Mouse (Mus musculus): Measurements from ENCODE around the gene Lrrc55. TPM values are rescaled to one million over a fixed set of nuclear protein-coding genes. Genes with fewer than 3 reads are reported as not detected.

Lrrc55 gene
- polyA plus RNA-seq, 1 experiment from 2014 or later, result 0.75 TPM

DNA sequence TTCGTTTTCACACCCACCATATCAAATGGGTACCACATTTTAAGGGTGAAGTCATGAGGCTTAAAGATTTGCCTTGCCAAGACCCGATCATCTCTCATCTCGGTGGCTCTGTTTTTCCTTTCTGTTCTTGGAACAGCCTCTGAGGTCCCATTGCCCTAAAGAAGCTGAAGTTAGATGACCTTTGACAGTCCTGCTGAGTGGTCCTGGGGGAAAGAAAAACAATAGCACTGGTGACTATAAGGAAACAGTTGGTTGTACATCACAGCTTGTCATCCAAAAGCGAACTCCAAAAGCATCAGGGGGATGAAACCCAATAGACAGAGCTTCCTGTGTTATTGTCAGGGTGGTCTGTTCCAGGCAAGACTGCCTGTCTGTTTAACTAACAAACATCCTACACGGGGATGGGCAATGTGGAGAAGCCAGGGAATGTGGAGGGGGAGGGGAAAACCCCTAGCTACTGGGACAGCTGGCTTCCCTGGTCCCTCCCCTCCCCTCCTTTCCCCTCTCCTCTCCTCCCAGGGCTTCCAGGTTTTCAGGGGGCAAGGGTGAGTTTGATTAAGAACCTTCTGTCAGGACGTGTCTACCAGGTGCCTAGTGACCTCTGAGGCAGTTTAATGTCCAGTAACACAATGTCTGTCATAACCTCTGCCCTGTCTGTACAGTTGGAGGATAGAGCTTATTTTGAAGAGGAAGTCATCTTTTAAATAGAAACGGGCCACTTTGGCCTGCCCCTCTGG is 33.5 kb downstream of the Lrrc55 start:
- ATAC-seq (ENCODE audit: low FRiP score, low read depth), result no peak
- Histone ChIP-seq H3K4me1 (peaks cover 5% of the 10 kb centered on the region; the same call in 1 of the 2 replicates), H3K4me3 (no peak overlapping the region), H3K9ac (no peak overlapping the region), H3K27me3 (no peaks in the 10 kb centered on the region), H3K4me2 (replicated peaks) (no peak overlapping the region), H3K9me3 (no peaks in the 10 kb centered on the region), H3K27ac (no peak overlapping the region), H3K36me3 (no peaks in the 10 kb centered on the region)
- WGBS, result 32% methylated on average over 7 of the region's 7 CpGs

DNA sequence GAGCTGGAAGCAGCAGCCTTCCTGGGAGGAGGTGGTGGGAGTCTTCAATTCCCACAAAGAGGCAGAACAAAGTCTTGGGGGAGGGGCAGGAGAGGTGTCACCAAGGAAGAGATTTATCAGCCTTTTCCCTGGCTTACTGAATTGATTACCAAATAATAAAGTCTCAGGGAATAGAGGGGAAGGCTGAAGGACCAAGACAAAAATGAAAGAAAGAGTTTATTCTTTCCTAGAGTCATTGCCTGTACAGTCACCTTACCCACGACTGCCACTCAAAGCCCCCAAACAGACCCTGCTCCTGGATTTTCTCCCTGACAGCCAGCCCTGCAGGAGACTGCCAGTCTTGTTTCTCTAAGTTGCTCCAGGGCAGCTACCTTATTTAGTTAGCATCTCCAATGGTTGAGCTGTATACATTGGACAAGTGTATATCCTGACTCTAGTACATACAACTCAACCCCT is 35.3 kb downstream of the Lrrc55 start:
- 22% methylated on average over 1 of the region's 1 CpGs for WGBS
- Histone ChIP-seq H3K27ac (no peak overlapping the region), H3K4me1 (peaks cover 5% of the 10 kb centered on the region; the same call in 1 of the 2 replicates), H3K9ac (no peak overlapping the region), H3K4me2 (replicated peaks) (no peak overlapping the region), H3K36me3 (no peaks in the 10 kb centered on the region), H3K27me3 (no peaks in the 10 kb centered on the region), H3K4me3 (no peak overlapping the region), H3K9me3 (no peaks in the 10 kb centered on the region)
- ATAC-seq (ENCODE audit: low FRiP score, low read depth), result no peak

DNA sequence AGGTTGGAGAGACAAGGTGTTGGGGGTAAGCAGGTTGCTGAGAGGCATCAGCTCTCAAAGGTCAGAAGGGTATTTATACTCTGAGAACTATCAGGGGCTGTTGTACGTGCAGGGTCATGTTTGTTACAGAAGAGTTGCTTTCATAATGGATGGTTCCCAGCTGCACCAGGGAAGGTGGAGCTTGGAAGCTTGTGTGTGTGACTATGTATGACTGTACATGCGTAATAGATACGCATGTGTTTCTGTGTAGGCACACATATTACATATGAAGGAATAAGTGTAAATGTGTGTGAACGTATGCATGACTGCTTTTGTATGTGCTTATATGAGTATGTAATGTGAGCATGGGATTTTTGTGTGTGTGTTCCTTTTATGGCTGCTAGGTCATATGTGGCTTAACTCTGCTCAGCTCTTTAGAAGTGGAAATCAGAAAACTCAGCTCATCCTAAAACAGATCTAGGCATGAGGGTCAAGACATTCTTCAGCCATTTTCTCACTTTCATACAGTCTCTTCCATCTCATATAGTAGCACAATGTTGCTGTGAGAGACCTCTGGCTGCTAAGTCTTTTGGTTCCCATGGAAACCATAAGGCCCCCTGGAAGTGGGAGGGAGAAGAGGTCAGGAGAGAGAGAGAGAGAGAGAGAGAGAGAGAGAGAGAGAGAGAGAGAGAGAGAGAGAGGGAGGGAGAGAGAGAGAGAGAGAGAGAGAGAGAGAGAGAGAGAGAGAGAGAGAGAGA is 35.9 kb downstream of the Lrrc55 start:
- 66% methylated on average over 4 of the region's 4 CpGs for WGBS
- no peaks in the 10 kb centered on the region for H3K27me3 ChIP-seq
- no peak; the same call in 1 of the 2 replicates for ATAC-seq (ENCODE audit: low FRiP score, low read depth)
- H3K4me1 ChIP-seq, result peaks cover 5% of the 10 kb centered on the region; the same call in 1 of the 2 replicates
- no peaks in the 10 kb centered on the region for H3K9me3 ChIP-seq
- H3K36me3 ChIP-seq, result no peaks in the 10 kb centered on the region
- H3K9ac ChIP-seq, result no peak overlapping the region
- H3K27ac ChIP-seq, result no peak overlapping the region
- H3K4me3 ChIP-seq, result no peak overlapping the region
- H3K4me2 ChIP-seq (replicated peaks), result no peak overlapping the region

DNA sequence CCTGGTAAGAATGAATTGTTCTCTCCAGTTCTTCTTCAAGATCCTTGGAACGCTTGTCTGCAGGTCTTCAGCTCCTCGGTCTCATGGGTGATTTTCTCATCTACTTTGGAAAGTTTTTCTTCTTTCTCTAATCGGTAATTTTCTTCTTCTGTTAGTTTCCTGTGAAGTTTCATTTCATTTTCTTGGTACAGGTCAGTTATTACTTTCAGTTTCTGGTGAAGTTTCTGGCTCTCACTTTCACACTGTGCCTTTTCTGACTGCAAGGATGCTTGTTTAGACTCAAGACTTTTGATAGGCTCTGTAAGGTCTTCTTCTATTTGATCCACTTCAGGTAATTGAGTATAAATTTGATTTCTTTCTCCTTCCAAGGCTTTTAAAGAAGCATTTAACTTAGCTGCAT is 39.6 kb downstream of the Lrrc55 start:
- Histone ChIP-seq H3K36me3 (no peaks in the 10 kb centered on the region), H3K4me3 (no peak overlapping the region), H3K9ac (no peak overlapping the region), H3K4me2 (replicated peaks) (no peak overlapping the region), H3K9me3 (no peaks in the 10 kb centered on the region), H3K4me1 (peaks cover 5% of the 10 kb centered on the region; the same call in 1 of the 2 replicates), H3K27me3 (no peaks in the 10 kb centered on the region), H3K27ac (no peak overlapping the region)
- WGBS, result 89% methylated on average over 3 of the region's 3 CpGs
- ATAC-seq (ENCODE audit: low FRiP score, low read depth), result no peak

DNA sequence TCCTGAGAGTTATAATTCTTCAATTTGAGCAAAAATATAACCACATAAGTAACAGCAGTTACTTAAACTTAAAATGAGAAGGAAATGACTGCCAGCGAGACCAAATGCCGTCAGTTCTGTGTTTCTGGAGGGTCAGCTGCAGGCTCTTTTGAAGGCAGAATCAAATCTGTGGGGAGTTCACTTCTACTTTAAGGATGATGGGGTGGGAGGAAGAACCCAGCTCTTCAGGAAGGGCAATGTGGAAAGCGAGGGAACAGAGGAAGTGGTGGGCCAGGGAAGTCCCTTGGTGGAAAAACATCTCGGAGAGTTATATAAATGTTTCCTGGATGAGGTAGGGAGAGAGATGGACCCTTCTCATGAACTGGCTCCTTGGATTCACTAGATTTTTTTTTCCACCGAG is 40.9 kb downstream of the Lrrc55 start:
- ATAC-seq (ENCODE audit: low FRiP score, low read depth), result no peak
- WGBS, result 85% methylated on average over 5 of the region's 5 CpGs
- H3K27ac ChIP-seq, result no peak overlapping the region
- H3K4me1 ChIP-seq, result no peaks in the 10 kb centered on the region
- H3K4me3 ChIP-seq, result no peak overlapping the region
- H3K4me2 ChIP-seq (replicated peaks), result no peak overlapping the region
- H3K27me3 ChIP-seq, result no peaks in the 10 kb centered on the region
- H3K36me3 ChIP-seq, result no peaks in the 10 kb centered on the region
- H3K9me3 ChIP-seq, result no peaks in the 10 kb centered on the region
- no peak overlapping the region for H3K9ac ChIP-seq

DNA sequence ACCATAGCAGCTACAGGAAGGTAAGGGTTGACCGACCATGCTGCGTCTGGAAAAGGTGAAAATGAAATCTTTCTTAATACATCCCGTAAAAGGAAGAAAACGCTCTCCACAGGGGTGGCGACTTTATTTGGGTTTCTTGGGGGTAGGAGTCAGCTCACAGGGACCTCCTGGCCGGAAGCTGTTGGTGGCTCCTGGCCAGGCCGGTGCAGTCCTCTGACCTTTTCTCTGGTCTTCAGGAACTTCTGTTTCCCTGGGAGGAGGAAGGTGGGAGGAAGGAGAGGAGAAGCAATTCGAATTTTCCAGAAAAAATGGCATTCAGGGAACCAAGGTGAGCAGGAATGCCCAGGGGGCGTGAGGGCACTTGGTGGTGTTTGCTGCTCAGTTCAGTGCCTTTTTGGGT is 41.7 kb downstream of the Lrrc55 start:
- no peaks in the 10 kb centered on the region for H3K4me1 ChIP-seq
- no peaks in the 10 kb centered on the region for H3K27me3 ChIP-seq
- H3K9ac ChIP-seq, result no peak overlapping the region
- no peak overlapping the region for H3K4me2 ChIP-seq (replicated peaks)
- H3K36me3 ChIP-seq, result no peaks in the 10 kb centered on the region
- H3K4me3 ChIP-seq, result no peak overlapping the region
- WGBS, result 80% methylated on average over 9 of the region's 9 CpGs
- ATAC-seq (ENCODE audit: low FRiP score, low read depth), result no peak
- no peaks in the 10 kb centered on the region for H3K9me3 ChIP-seq
- no peak overlapping the region for H3K27ac ChIP-seq

DNA sequence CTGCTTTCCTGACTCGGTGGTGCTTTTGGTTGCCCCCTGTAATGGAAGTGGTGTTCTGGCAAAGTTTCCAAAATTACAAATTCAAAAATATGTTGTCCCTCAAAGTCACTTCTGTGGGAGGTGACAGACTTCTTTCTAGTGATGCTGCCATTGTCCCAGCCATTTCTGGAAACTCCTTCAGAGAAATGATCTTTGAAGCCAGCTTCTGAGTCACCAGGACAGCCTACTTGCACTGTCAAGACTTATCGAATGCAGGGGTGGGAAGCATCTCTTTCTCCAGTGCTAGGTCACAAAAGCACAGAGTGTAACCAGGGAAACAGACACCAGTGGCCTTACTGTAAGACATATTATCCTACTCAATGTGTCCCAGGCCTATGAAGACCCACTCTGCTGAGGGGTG is 45.8 kb downstream of the Lrrc55 start:
- 81% methylated on average over 2 of the region's 2 CpGs for WGBS
- H3K27ac ChIP-seq, result no peak overlapping the region
- H3K36me3 ChIP-seq, result no peaks in the 10 kb centered on the region
- no peaks in the 10 kb centered on the region for H3K4me1 ChIP-seq
- no peaks in the 10 kb centered on the region for H3K9me3 ChIP-seq
- H3K9ac ChIP-seq, result no peak overlapping the region
- ATAC-seq (ENCODE audit: low FRiP score, low read depth), result no peak
- H3K27me3 ChIP-seq, result no peaks in the 10 kb centered on the region
- no peak overlapping the region for H3K4me3 ChIP-seq
- H3K4me2 ChIP-seq (replicated peaks), result no peak overlapping the region

DNA sequence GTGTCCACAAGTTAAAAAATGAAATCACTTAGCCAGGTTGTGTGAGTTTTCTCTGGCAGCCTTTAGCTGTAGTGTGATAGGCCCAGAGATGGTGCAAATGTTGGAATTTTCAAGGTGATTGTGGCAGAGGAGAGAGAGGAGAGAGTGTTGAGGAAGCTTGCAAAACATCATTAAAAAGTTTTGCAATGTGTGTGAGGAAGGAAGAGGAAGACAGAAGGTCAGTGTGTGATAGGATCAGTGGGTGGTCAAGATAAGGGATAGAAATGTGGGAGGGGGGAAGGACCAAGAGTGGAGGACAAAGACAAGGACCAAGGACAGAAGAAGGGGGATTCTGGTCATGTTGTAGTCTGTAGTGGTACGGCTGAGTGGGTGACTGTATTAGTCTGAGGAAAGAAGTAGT is 46.6 kb downstream of the Lrrc55 start:
- H3K4me1 ChIP-seq, result no peaks in the 10 kb centered on the region
- no peak overlapping the region for H3K9ac ChIP-seq
- no peak overlapping the region for H3K4me2 ChIP-seq (replicated peaks)
- ATAC-seq (ENCODE audit: low FRiP score, low read depth), result no peak
- H3K4me3 ChIP-seq, result no peak overlapping the region
- H3K27me3 ChIP-seq, result no peaks in the 10 kb centered on the region
- H3K9me3 ChIP-seq, result no peaks in the 10 kb centered on the region
- 72% methylated on average over 1 of the region's 1 CpGs for WGBS
- no peaks in the 10 kb centered on the region for H3K36me3 ChIP-seq
- H3K27ac ChIP-seq, result no peak overlapping the region

DNA sequence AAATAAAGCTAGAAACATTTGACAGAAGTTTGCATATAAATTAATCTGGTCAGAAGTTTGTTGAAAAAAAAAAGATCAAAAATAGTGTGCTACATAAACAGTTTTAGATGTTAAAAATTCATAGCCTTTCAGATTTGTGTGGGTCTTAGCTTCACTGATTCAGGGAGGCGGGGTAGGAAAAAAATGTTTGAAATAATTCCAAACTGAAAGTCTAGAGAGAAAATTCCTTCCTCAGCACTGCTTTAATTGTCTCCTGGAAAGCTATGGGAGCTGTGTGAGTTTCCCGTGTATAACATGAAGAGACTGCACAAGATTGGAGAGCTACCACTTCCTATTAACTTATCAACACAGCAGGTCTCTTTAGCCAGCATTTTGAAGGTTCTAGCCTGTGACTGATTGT is 49.5 kb downstream of the Lrrc55 start:
- H3K27me3 ChIP-seq, result no peaks in the 10 kb centered on the region

DNA sequence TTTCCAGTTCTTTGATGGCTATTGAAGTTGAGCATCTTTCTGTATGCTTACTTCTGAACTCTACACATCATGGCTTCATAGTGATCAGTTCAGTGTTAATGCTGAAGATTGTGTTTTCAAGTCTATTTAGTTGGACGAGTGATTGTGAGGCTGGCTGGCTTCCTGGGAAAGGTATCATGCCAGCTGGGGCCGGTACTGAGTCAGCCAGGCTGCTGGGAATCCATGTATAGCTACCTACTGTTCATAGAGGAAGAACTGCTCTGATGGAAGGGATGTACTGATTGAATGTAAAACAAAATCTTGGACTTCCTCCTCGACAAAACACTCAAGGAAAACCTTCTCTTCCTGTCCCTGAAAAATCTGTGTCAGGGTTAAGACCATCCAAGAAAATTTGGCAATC is 51.7 kb downstream of the Lrrc55 start:
- Histone ChIP-seq H3K4me2 (replicated peaks) (no peak overlapping the region), H3K9me3 (no peaks in the 10 kb centered on the region), H3K4me1 (no peaks in the 10 kb centered on the region), H3K36me3 (no peaks in the 10 kb centered on the region), H3K27me3 (no peaks in the 10 kb centered on the region), H3K4me3 (no peak overlapping the region), H3K9ac (no peak overlapping the region), H3K27ac (no peak overlapping the region)
- ATAC-seq (ENCODE audit: low FRiP score, low read depth), result no peak
- WGBS, result 80% methylated on average over 3 of the region's 3 CpGs

More for the DNA sequence above, 49.5 kb downstream of the Lrrc55 start:
- no peaks in the 10 kb centered on the region for H3K36me3 ChIP-seq
- H3K4me1 ChIP-seq, result no peaks in the 10 kb centered on the region
- ATAC-seq (ENCODE audit: low FRiP score, low read depth), result no peak
- no peak overlapping the region for H3K4me3 ChIP-seq
- no peaks in the 10 kb centered on the region for H3K9me3 ChIP-seq
- no peak overlapping the region for H3K27ac ChIP-seq
- 81% methylated on average over 2 of the region's 2 CpGs for WGBS
- H3K9ac ChIP-seq, result no peak overlapping the region
- H3K4me2 ChIP-seq (replicated peaks), result no peak overlapping the region

DNA sequence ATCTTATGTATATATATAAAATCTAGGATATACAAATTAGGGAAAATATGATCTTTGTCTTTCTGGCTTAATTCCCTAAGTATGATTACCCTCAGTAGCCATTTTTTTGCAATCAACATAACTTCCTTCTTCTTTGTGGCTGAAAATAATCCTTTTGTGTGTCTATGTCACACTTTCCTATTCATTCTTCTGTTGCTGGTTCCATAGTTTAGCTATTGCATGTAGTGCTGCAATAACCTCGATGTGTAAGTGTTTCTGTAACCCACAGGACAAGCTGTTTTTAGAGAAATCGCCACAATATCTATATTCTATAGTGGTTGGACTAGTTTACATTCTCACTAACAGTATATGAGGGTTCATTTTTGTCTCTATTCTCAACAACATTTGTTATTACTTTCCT is 52.1 kb downstream of the Lrrc55 start:
- ATAC-seq (ENCODE audit: low FRiP score, low read depth), result no peak

DNA sequence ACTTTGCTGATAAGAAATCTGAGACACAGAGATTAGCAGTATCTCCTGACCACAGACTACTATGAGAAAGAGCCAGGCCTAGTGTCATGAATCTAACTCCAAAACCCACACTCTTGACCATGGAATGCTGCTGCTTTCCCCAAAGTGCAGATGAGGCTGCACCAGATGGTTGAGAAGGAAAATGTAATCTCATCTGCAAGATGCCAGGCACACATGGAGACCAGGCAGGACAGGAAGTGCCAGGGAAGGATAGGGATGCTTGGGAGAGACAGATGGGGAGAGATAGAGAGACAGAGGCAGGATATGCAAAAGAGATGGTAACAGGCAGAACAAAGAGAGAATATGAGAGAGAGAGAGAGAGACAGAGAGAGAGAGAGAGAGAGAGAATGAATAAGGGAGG is 56.2 kb downstream of the Lrrc55 start:
- ATAC-seq (ENCODE audit: low FRiP score, low read depth), result no peak
- Histone ChIP-seq H3K36me3 (no peaks in the 10 kb centered on the region), H3K9me3 (no peaks in the 10 kb centered on the region), H3K27ac (no peak overlapping the region), H3K4me3 (no peak overlapping the region), H3K4me1 (no peaks in the 10 kb centered on the region), H3K4me2 (replicated peaks) (no peak overlapping the region), H3K9ac (no peak overlapping the region), H3K27me3 (peaks cover 22% of the 10 kb centered on the region)

More for the DNA sequence above, 52.1 kb downstream of the Lrrc55 start:
- Histone ChIP-seq H3K9ac (no peak overlapping the region), H3K27ac (no peak overlapping the region), H3K4me2 (replicated peaks) (no peak overlapping the region), H3K4me3 (no peak overlapping the region), H3K9me3 (no peaks in the 10 kb centered on the region), H3K36me3 (no peaks in the 10 kb centered on the region), H3K27me3 (no peaks in the 10 kb centered on the region), H3K4me1 (no peaks in the 10 kb centered on the region)
- 93% methylated on average over 2 of the region's 2 CpGs for WGBS

Data from limb, embryonic 13.5 days (tissue).